Mouse (Mus musculus) intestine, embryonic 15.5 days (tissue): ENCODE data around the gene Lgals8. TPM values are rescaled to one million over a fixed set of nuclear protein-coding genes. Genes with fewer than 3 reads are reported as not detected.
A peak's percentile ranks its signal among the peaks of the same experiment; 100 is the strongest.
"Not testable (repeated sequence)": the region's sequence is repeated elsewhere in the genome, so short reads cannot be mapped to it uniquely, and the experiment has no call there.

Experiments used
- ATAC-seq: fragments of 200-750 bp; cut with Nextera tagmentation; 2 replicates; pipeline ENCODE4 v1.8.0; 2017; ENCODE audit warnings: moderate TSS enrichment, moderate library complexity
- H3K27ac ChIP-seq: fragments of 300-500 bp; sonication (generic); 2 replicates; pipeline ENCODE4 v1.5.1; 2015; ENCODE audit warnings: mild to moderate bottlenecking, inconsistent platforms
- H3K27me3 ChIP-seq: fragments of 300-500 bp; sonication (generic); replicated peaks from 2 replicates; pipeline ENCODE4 v1.6.1; 2015; ENCODE audit warnings: inconsistent platforms
- H3K36me3 ChIP-seq: fragments of 300-500 bp; sonication (generic); 2 replicates; pipeline ENCODE4 v1.6.1; 2015; ENCODE audit warnings: inconsistent platforms
- H3K4me1 ChIP-seq: fragments of 300-500 bp; sonication (generic); replicated peaks from 2 replicates; pipeline ENCODE4 v1.6.1; 2015; ENCODE audit warnings: inconsistent platforms
- H3K4me2 ChIP-seq: fragments of 300-500 bp; sonication (generic); replicated peaks from 2 replicates; pipeline ENCODE4 v1.6.1; 2015; ENCODE audit warnings: mild to moderate bottlenecking, inconsistent platforms
- H3K4me3 ChIP-seq: fragments of 300-500 bp; sonication (generic); replicated peaks from 2 replicates; pipeline ENCODE4 v1.5.1; 2015; ENCODE audit warnings: inconsistent platforms
- H3K9ac ChIP-seq: fragments of 300-500 bp; sonication (generic); 2 replicates; pipeline ENCODE4 v1.6.1; 2015; ENCODE audit warnings: inconsistent platforms
- H3K9me3 ChIP-seq: fragments of 300-500 bp; sonication (generic); 2 replicates; pipeline ENCODE4 v1.6.1; 2016; ENCODE audit warnings: inconsistent platforms
- WGBS: fragments of 180-500 bp; shearing (Covaris S2); methylation state at CpG from one replicate; pipeline ENCODE4 v1.1.7; 2015; 5-methylcytosine and 5-hydroxymethylcytosine counted together
- polyA plus RNA-seq: library from polyadenylated mRNA; unstranded; fragments of >200 nt; fragmentation: Nextera tagmentation; extraction: Ambion mirVana; gene quantifications from 2 replicates; pipeline ENCODE4 v1.2.1, GENCODE M21; 2015

Gene Lgals8
- polyA plus RNA-seq, 1 experiment from 2014 or later = 36.0 TPM

DNA sequence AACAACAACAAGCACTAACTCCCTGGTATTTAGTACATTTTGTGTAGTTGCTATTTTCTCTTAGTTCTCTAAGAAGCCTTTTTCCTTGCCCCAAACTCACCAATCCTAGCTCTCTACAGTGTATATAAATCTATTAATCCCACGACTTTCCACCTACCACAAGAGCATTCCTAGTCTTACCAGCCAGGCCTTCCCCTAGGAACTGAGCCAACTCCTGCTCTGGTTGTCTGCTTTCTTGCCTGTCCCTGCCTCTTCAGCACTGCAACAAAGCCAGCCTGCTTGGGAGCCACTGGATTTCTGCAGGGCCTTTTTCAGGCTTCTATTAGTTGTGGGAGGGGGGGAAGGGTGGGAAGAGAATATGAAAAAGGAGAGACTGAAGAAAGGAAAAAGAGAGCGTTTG is 20.5 kb upstream of the Lgals8 start:
- H3K27me3 ChIP-seq = no peaks in the 10 kb centered on the region
- no peak overlapping the region for H3K4me3 ChIP-seq
- H3K27ac ChIP-seq = no peak overlapping the region
- H3K9ac ChIP-seq = no peak overlapping the region
- no peak overlapping the region for H3K4me2 ChIP-seq
- no peaks in the 10 kb centered on the region for H3K36me3 ChIP-seq
- 62% methylated on average over 2 of the region's 2 CpGs for WGBS
- no peak for ATAC-seq
- H3K9me3 ChIP-seq = no peaks in the 10 kb centered on the region
- no peaks in the 10 kb centered on the region for H3K4me1 ChIP-seq

DNA sequence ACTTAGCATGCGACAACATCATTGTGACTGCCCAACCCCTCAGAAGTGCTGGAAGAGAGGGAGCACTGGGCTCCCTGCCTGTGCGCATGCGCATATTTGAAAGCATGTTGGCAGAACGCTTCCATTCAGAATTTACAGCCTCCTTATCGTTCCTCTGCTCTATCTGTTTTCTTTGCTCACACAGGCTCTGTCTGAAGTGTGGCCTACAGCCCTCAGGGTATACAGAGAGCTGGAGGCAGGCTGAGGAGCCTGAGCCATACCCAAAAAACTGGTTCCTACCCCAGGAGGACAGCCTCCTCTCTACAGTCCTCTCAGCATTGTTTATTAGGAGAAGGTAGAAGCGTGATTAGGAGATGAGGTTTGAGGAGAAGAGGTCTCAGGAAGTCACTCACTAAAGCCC is 15.1 kb upstream of the Lgals8 start:
- Histone ChIP-seq H3K9ac (no peak overlapping the region), H3K9me3 (no peaks in the 10 kb centered on the region), H3K4me2 (no peak overlapping the region), H3K27ac (no peak overlapping the region), H3K4me3 (no peak overlapping the region), H3K36me3 (no peaks in the 10 kb centered on the region), H3K4me1 (no peaks in the 10 kb centered on the region), H3K27me3 (no peaks in the 10 kb centered on the region)
- ATAC-seq = peak; percentile 61
- WGBS = 66% methylated on average over 6 of the region's 6 CpGs

DNA sequence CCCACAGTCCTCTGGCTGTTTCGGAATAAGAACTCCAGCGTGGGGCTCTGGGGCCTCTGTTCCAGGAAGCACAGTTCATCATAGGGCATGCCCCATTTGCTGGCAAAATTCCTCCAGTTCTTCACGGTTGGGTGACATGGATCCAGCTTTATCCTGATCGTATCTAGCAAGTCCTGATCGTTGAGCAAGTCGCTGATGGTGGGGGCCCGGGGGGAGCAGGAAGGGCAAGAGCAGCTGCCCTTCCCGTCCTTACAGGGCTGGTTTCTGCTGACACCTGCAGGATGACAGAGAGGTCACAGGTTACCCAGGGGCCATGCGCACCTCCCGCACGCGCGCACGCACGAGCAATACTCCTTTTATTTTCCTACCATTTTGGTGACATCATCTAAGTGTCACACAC is 13.6 kb upstream of the Lgals8 start:
- H3K9me3 ChIP-seq = no peaks in the 10 kb centered on the region
- H3K4me3 ChIP-seq = no peak overlapping the region
- ATAC-seq = no peak
- no peaks in the 10 kb centered on the region for H3K36me3 ChIP-seq
- 81% methylated on average over 15 of the region's 15 CpGs for WGBS
- no peaks in the 10 kb centered on the region for H3K27me3 ChIP-seq
- H3K4me1 ChIP-seq = no peaks in the 10 kb centered on the region
- no peak overlapping the region for H3K9ac ChIP-seq
- H3K27ac ChIP-seq = no peak overlapping the region
- H3K4me2 ChIP-seq = no peak overlapping the region

DNA sequence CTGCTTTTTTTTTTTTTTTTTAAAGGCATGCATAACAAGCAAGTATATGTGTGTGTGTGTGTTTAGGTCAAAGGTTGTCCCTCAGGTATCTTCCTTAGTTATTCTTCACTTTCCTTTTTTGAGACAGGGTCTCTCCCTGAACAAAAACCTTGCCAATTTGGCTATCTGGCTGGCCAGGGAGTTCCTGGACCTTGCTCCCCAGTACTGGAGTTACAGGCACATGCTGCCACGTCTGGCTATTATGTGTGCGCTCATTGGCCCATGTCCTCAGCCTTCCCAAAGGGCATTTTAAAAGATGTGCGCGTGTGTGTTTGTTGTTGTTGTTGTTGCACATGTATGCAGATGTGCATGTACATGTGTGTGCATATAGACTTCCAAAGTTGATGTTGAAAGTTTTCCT is 12.1 kb upstream of the Lgals8 start:
- no peaks in the 10 kb centered on the region for H3K27me3 ChIP-seq
- H3K9ac ChIP-seq = no peak overlapping the region
- H3K36me3 ChIP-seq = no peaks in the 10 kb centered on the region
- no peak overlapping the region for H3K27ac ChIP-seq
- no peak for ATAC-seq
- H3K4me2 ChIP-seq = no peak overlapping the region
- no peaks in the 10 kb centered on the region for H3K4me1 ChIP-seq
- 88% methylated on average over 4 of the region's 4 CpGs for WGBS
- no peak overlapping the region for H3K4me3 ChIP-seq
- H3K9me3 ChIP-seq = no peaks in the 10 kb centered on the region

DNA sequence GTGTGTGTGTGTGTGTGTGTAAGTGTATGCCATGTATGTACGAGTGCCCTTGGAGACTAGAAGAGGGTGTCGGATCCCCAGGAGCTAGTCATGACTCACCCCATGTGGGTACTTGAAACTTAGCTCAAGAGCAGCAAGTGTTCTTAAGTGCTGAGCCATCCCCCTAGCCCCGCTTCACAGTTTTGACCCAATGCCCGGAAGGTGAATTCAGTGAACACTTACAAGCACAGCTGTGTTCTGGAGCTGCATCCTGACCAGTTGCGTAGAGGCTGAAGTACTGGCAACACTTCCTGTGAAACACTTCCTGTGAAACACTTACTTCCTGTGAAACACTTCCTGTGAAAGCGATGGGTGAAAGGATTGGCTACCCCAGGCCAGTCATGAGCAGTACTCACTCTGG is 10.5 kb upstream of the Lgals8 start:
- WGBS = 84% methylated on average over 6 of the region's 6 CpGs
- Histone ChIP-seq H3K9ac (no peak overlapping the region), H3K27ac (no peak overlapping the region), H3K27me3 (no peaks in the 10 kb centered on the region), H3K9me3 (no peaks in the 10 kb centered on the region), H3K36me3 (no peaks in the 10 kb centered on the region), H3K4me2 (no peak overlapping the region), H3K4me1 (no peaks in the 10 kb centered on the region), H3K4me3 (no peak overlapping the region)
- no peak for ATAC-seq

DNA sequence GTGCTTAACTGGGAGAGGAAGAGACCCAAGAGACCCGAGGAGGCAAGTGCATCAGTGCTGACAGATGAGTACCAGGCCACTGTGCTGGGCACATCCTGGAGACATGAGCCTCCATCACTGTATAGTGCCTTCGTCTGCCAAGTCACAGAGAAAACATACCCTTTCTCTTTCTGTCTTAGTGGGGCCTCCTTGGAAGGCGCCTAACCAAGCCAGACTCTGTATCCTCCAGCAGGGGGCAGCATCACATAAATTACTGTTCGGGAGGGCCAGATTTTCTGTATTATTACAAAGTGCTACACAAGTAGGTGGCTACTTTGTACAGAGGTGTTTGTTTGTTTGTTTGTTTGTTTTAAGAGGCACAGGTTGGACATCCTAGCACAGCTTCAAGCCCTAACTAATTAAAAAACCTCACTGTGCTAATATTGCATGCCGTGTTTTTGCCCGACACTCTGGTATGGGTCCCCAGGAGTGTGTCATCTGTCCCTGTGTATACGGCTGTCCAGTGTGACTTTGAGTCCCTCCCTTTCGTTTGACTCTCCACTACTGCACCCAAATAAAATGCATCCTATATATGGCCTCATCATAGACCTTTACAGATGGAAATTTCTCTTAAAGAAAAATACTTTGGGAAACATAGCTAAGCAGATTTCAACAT is 9.1 kb upstream of the Lgals8 start:
- WGBS = 35% methylated on average over 8 of the region's 8 CpGs
- Histone ChIP-seq H3K4me2 (no peak overlapping the region), H3K4me1 (no peaks in the 10 kb centered on the region), H3K4me3 (no peak overlapping the region), H3K36me3 (no peaks in the 10 kb centered on the region), H3K27ac (no peak overlapping the region), H3K9ac (no peak overlapping the region), H3K27me3 (no peaks in the 10 kb centered on the region), H3K9me3 (no peaks in the 10 kb centered on the region)
- ATAC-seq = peak; percentile 61

DNA sequence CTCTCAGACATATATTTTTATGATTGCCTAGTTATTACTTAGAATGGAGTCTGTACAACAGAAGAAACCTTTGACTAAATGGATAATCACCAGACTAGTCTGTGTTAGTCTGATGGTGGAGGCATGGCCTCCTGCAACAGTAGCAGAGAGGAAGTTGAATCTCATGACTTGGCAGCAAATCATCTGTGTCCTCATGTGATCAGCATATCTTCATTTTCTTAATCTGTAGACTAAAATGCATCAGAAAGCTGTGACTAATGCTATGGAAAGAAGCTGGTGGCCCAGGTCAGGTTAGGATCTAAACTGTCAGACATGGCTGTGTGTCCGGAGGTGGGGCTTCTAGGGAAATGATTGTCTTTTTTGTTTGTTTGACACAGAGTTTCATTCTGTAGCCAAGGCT is 3.7 kb upstream of the Lgals8 start:
- Histone ChIP-seq H3K4me2 (no peak overlapping the region), H3K4me3 (no peak overlapping the region), H3K27ac (no peak overlapping the region), H3K36me3 (no peaks in the 10 kb centered on the region), H3K9ac (no peak overlapping the region), H3K27me3 (no peaks in the 10 kb centered on the region), H3K9me3 (no peaks in the 10 kb centered on the region), H3K4me1 (no peaks in the 10 kb centered on the region)
- WGBS = 79% methylated on average over 1 of the region's 1 CpGs
- no peak for ATAC-seq

DNA sequence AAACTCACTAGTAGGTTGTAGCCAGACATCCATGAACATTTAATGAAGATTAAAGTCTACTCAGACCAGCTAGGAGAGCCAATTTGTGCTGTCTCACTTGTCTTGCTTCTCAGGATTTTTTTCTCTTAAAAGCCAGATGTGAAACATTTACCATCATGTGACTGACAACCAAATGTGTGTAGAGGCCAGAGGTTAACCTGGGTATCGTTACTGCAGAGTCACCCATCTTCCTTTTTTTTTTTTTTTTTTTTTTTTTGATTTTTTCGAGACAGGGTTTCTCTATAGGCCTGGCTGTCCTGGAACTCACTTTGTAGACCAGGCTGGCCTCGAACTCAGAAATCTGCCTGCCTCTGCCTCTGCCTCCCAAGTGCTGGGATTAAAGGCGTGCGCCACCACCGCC is 585 bp downstream of the Lgals8 start:
- H3K27me3 ChIP-seq, H3K27ac ChIP-seq, H3K4me3 ChIP-seq, H3K4me2 ChIP-seq, H3K9ac ChIP-seq, H3K9me3 ChIP-seq, ATAC-seq, H3K4me1 ChIP-seq, H3K36me3 ChIP-seq: not testable (repeated sequence)
- whole genome bisulfite sequencing = 77% methylated on average over 6 of the region's 6 CpGs

DNA sequence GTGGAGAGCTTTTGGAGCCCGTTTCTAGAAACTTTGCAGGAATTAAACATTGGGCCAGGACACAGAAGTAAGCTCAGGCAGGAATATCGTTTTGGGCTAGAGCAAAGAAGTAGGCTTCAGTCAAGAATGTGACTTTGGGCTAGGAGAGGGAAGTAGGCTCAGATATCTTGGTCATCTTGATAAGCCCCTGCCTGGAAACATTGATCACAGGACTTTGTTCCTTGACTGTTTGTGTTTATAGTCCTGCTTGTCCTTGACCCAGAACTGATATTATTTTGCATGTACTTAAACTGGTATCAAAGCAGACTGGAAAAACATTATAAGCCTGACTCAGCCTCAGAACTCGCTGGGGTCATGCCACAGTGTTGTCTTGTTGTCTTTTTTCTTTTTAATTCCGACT is 2.1 kb downstream of the Lgals8 start:
- ATAC-seq = no peak
- no peak overlapping the region for H3K9ac ChIP-seq
- no peaks in the 10 kb centered on the region for H3K9me3 ChIP-seq
- 79% methylated on average over 4 of the region's 4 CpGs for WGBS
- no peaks in the 10 kb centered on the region for H3K27me3 ChIP-seq
- H3K4me1 ChIP-seq = no peaks in the 10 kb centered on the region
- H3K4me2 ChIP-seq = no peak overlapping the region
- H3K4me3 ChIP-seq = no peak overlapping the region
- no peak overlapping the region for H3K27ac ChIP-seq
- H3K36me3 ChIP-seq = 0 out of 2 replicates have a peak, but pooled peaks cover 5% of the 10 kb centered on the region

DNA sequence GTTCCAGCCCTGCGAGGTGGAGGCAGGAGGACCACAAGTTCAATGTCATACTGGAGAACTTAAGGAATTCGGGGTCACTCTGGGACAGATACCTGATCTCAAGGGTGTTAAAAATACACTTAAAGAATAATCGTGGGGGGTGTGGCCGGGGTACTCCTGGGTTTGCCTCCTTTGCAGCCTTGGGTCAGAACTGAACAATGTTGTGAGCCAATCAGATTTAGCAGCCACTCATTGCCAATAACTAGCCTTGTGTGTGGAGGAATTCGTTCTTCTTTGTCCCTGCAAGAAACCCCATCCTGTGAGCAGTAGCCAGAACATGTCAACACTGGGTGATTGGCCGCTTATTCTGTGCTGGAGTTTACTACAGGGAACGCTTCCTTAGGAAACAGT is 3.0 kb downstream of the Lgals8 start:
- Histone ChIP-seq H3K4me1 (no peaks in the 10 kb centered on the region), H3K36me3 (0 out of 2 replicates have a peak, but pooled peaks cover 5% of the 10 kb centered on the region), H3K27me3 (no peaks in the 10 kb centered on the region), H3K4me2 (peak overlapping the region; percentile 80), H3K9ac (peak overlapping the region; percentile 81), H3K4me3 (peak overlapping the region; percentile 75), H3K27ac (peak overlapping the region; percentile 22; the same call in 1 of the 2 replicates), H3K9me3 (no peaks in the 10 kb centered on the region)
- ATAC-seq = no peak; the same call in 1 of the 2 replicates
- WGBS = 1% methylated on average over 7 of the region's 7 CpGs

DNA sequence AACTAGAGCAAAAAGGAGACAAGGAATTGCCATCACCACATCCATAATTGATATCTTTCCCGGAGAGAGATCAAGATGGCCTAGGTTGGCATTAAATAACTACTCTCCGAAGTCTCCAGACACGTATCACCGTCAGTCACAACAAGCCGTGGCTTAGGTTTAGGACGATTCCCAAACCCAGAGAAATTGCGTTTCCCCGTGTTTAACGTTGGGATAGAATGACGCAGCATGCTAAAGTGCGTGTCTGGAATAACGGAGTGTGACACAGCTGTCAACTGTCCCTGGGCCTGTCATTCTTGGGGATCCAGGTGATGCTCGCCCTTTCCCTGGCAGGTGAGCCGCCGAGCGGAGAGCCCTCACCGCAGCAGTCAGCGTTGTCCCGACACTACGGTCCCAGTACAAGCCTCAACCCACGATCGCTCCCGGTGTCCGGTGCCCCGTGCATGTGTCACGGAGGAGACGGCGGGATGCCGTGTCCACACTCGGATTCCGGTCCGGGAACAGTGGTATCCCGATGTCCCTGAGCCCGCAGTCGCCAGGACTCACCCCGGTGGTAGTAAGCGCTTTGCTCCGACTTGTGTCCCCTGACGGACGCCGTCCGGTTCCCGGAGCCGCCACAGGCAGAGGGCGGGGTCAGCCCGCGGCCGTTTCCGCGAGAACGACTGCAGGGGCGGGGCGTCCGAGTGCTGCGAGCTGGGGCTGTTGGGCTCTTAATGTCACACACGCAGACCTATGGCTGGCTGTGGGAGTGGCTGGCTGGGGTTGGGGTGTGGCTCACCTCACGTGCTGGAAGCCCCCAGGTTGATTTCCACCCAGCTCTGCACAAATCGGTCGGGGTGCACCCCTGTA is 3.6 kb downstream of the Lgals8 start:
- H3K4me2 ChIP-seq = peak overlapping the region; percentile 80
- under 1% methylated on average over 59 of the region's 59 CpGs for WGBS
- H3K27me3 ChIP-seq = no peaks in the 10 kb centered on the region

DNA sequence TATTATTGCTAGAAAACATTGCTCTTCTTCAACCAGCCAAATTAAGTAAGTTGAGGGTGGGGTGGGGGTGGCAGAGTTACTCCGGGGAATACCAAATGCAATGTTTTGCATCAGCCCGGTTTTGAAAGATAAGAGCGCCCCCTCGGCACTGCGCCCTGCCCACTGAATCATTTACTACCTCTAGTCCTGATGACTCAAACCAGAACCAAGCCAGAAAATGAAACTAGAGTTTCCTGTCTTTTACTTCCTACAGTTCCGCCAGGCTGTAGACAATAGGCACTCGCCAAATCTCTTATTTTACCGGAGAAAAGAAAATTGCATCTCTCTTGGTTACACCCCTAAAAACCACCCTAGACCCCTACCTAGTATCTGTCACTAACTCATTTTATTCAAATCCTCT is 4.3 kb downstream of the Lgals8 start:
- peak overlapping the region; percentile 81 for H3K9ac ChIP-seq
- 3% methylated on average over 8 of the region's 8 CpGs for WGBS
- peak; percentile 46 for ATAC-seq
- no peaks in the 10 kb centered on the region for H3K9me3 ChIP-seq
- H3K27me3 ChIP-seq = no peaks in the 10 kb centered on the region
- peak overlapping the region; percentile 81 for H3K27ac ChIP-seq
- H3K36me3 ChIP-seq = 0 out of 2 replicates have a peak, but pooled peaks cover 5% of the 10 kb centered on the region
- H3K4me2 ChIP-seq = peak overlapping the region; percentile 80
- H3K4me1 ChIP-seq = no peaks in the 10 kb centered on the region
- peak overlapping the region; percentile 75 for H3K4me3 ChIP-seq

More for the DNA sequence above, 3.6 kb downstream of the Lgals8 start:
- H3K27ac ChIP-seq = peak overlapping the region; percentile 81
- H3K4me1 ChIP-seq = no peaks in the 10 kb centered on the region
- 0 out of 2 replicates have a peak, but pooled peaks cover 5% of the 10 kb centered on the region for H3K36me3 ChIP-seq
- peak; percentile 96 for ATAC-seq
- peak overlapping the region; percentile 81 for H3K9ac ChIP-seq
- H3K4me3 ChIP-seq = peak overlapping the region; percentile 75
- no peaks in the 10 kb centered on the region for H3K9me3 ChIP-seq
